Mouse (Mus musculus) kidney, embryonic 15.5 days (tissue): ENCODE data around the gene Kalrn. TPM values are rescaled to one million over a fixed set of nuclear protein-coding genes. Genes with fewer than 3 reads are reported as not detected.

Experiments
- ATAC-seq: fragments of 200-750 bp; cut with Nextera tagmentation; replicated peaks from 2 replicates; pipeline ENCODE4 v1.8.0; 2017; ENCODE audit warnings: moderate TSS enrichment; ENCODE audit not compliant: low FRiP score
- H3K27ac ChIP-seq: fragments of 300-500 bp; sonication (generic); 2 replicates; pipeline ENCODE4 v1.5.1; 2015; ENCODE audit warnings: mild to moderate bottlenecking, inconsistent platforms
- H3K27me3 ChIP-seq: fragments of 300-500 bp; sonication (generic); 2 replicates; pipeline ENCODE4 v1.6.1; 2015; ENCODE audit warnings: inconsistent platforms
- H3K36me3 ChIP-seq: fragments of 300-500 bp; sonication (generic); 2 replicates; pipeline ENCODE4 v1.6.1; 2015; ENCODE audit warnings: inconsistent platforms
- H3K4me1 ChIP-seq: fragments of 300-500 bp; sonication (generic); 2 replicates; pipeline ENCODE4 v1.6.1; 2015; ENCODE audit warnings: inconsistent platforms
- H3K4me2 ChIP-seq: fragments of 300-500 bp; sonication (generic); 2 replicates; pipeline ENCODE4 v1.6.1; 2015; ENCODE audit warnings: moderate library complexity, mild to moderate bottlenecking, inconsistent platforms
- H3K4me3 ChIP-seq: fragments of 300-500 bp; sonication (generic); replicated peaks from 2 replicates; pipeline ENCODE4 v1.5.1; 2015; ENCODE audit warnings: mild to moderate bottlenecking, inconsistent platforms
- H3K9ac ChIP-seq: fragments of 300-500 bp; sonication (generic); 2 replicates; pipeline ENCODE4 v1.6.1; 2015; ENCODE audit warnings: mild to moderate bottlenecking, inconsistent platforms
- H3K9me3 ChIP-seq: fragments of 300-500 bp; sonication (generic); replicated peaks from 2 replicates; pipeline ENCODE4 v1.6.1; 2016; ENCODE audit warnings: inconsistent platforms
- WGBS: fragments of 180-500 bp; shearing (Covaris S2); methylation state at CpG from one replicate; pipeline ENCODE4 v1.1.7; 2015; ENCODE audit warnings: mixed read lengths; 5-methylcytosine and 5-hydroxymethylcytosine counted together
- polyA plus RNA-seq: library from polyadenylated mRNA; unstranded; fragments of >200 nt; fragmentation: Nextera tagmentation; extraction: Ambion mirVana; gene quantifications from 2 replicates; pipeline ENCODE4 v1.2.1, GENCODE M21; 2015

The Kalrn gene
- polyA plus RNA-seq, 1 experiment from 2014 or later = 15.8 TPM

DNA sequence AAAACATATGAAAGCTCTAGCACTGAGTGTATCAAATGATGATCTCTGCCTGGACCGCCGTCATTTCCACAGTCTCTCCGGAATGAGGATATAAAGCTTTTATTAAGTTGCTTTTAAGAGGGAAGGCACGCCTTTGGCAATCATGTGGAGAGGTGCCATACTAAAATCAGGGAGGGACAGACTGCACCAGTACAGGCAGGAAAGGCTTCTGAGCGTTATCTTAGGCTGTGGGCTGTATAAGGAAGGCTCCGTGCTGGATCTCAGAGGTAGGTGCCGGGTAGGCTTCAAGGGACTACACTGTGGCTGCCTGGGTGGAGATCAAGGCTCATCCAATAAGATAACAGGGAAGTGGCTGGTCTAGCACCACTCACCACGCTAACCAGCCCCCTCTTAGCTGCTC, 528.8 kb downstream of the Kalrn start:
- 85% methylated on average over 8 of the region's 8 CpGs for WGBS
- Histone ChIP-seq H3K4me3 (no peak overlapping the region), H3K4me2 (no peak overlapping the region), H3K9me3 (no peaks in the 10 kb centered on the region), H3K9ac (no peak overlapping the region), H3K27ac (no peak overlapping the region), H3K4me1 (no peaks in the 10 kb centered on the region), H3K27me3 (no peaks in the 10 kb centered on the region), H3K36me3 (peaks cover 2% of the 10 kb centered on the region; the same call in 1 of the 2 replicates)
- ATAC-seq = no peak

DNA sequence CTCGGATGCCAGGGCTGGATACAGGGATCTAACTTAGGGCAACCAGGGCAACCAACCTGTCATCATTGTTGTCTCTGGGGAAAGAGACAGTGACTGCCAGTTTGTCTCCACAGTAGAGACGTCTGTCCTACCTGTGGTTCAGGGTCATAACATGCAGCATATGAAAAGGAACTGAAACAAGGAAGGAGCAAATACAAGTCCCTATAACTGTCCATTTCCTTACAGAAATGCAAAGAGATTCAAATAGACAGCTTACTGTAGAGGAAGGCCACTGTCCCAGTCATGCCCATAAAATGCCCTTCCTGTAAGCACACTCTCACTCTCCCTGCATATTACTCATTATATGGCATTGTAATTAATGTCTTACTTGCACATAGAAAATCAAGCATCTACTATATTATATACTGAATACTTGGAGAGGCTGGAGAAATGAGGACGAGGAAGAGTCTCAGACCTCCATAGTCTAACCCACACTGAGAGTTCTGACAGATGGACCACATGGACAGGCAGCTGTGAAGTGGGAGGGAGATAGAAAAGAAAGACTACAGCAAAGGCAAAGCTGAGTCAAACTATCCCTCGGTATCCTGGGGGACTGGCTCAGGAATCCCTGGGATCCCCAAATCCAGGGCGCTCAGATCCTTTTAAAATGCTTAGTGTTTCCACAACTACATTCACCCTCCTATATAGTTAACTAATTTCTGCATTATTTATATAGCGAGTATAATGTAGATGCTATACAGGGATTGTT, 530.1 kb downstream of the Kalrn start:
- no peak for ATAC-seq
- H3K27me3 ChIP-seq = no peaks in the 10 kb centered on the region
- H3K36me3 ChIP-seq = peaks cover 16% of the 10 kb centered on the region
- H3K9ac ChIP-seq = no peak overlapping the region
- 92% methylated on average over 6 of the region's 6 CpGs for WGBS
- H3K27ac ChIP-seq = no peak overlapping the region
- no peak overlapping the region for H3K4me2 ChIP-seq
- H3K4me1 ChIP-seq = no peaks in the 10 kb centered on the region
- no peaks in the 10 kb centered on the region for H3K9me3 ChIP-seq
- H3K4me3 ChIP-seq = no peak overlapping the region

GRCm38 (mm10) chr16:34042586-34042985, 530.7 kb downstream of the Kalrn start:
- Histone ChIP-seq H3K4me1 (no peaks in the 10 kb centered on the region), H3K4me3 (no peak overlapping the region), H3K27me3 (no peaks in the 10 kb centered on the region), H3K9me3 (no peaks in the 10 kb centered on the region), H3K9ac (no peak overlapping the region), H3K36me3 (peaks cover 22% of the 10 kb centered on the region), H3K4me2 (no peak overlapping the region), H3K27ac (no peak overlapping the region)
- 88% methylated on average over 4 of the region's 4 CpGs for WGBS
- ATAC-seq = no peak

DNA sequence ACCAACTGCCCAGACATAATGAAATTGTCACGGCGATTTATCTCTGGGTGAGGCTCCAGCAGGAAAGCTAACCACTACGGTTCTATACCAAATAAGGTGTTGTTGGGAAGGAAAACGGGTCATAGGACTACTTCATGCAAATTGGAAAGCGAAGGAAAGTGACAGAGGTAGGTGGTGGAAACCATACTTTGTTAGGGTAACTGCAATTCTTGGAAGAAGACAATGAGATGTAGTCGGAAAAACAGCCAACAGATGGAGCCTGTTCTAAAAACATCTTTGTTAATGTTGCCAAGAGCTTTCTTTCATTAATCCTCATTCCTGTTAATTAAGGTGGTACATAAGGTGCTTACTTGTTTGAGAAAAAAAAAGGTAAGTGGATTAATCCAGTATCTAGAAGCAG, 533.1 kb downstream of the Kalrn start:
- H3K4me1 ChIP-seq = peaks cover 4% of the 10 kb centered on the region
- H3K27ac ChIP-seq = no peak overlapping the region
- H3K4me2 ChIP-seq = no peak overlapping the region
- H3K9ac ChIP-seq = no peak overlapping the region
- peaks cover 24% of the 10 kb centered on the region for H3K36me3 ChIP-seq
- H3K4me3 ChIP-seq = no peak overlapping the region
- no peaks in the 10 kb centered on the region for H3K9me3 ChIP-seq
- no peaks in the 10 kb centered on the region for H3K27me3 ChIP-seq
- whole genome bisulfite sequencing = 86% methylated on average over 6 of the region's 6 CpGs
- ATAC-seq = no peak

DNA sequence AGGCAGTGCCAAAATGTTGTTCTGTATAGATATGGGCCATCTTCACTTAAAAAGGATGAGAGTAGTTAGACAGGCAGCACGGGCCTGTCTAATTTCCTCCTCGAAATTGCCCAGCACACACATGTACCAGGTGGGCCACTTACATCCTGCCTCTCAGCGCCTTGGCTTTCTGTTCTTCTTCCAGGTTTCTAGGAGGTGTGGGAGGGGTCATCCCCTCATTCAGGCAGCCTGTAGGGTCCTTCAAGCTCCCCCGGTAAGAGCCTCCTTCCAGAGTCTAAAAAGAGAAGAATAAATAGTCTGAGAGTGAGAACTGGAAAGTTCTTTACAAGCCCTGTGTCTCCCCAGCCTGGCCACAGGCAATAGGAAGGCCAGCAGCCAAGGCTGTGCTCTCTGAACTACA, 533.6 kb downstream of the Kalrn start:
- no peaks in the 10 kb centered on the region for H3K27me3 ChIP-seq
- H3K36me3 ChIP-seq = peaks cover 24% of the 10 kb centered on the region
- peaks cover 9% of the 10 kb centered on the region for H3K4me1 ChIP-seq
- H3K27ac ChIP-seq = no peak overlapping the region
- no peaks in the 10 kb centered on the region for H3K9me3 ChIP-seq
- no peak for ATAC-seq
- H3K4me2 ChIP-seq = no peak overlapping the region
- 85% methylated on average over 4 of the region's 4 CpGs for WGBS
- H3K9ac ChIP-seq = no peak overlapping the region
- H3K4me3 ChIP-seq = no peak overlapping the region

- no peaks in the 10 kb centered on the region for H3K9me3 ChIP-seq
- WGBS = 73% methylated on average over 10 of the region's 10 CpGs
- H3K4me3 ChIP-seq = no peak overlapping the region
- ATAC-seq = no peak
- H3K9ac ChIP-seq = no peak overlapping the region
- H3K27me3 ChIP-seq = no peaks in the 10 kb centered on the region
- H3K36me3 ChIP-seq = peaks cover 47% of the 10 kb centered on the region
- no peak overlapping the region for H3K4me2 ChIP-seq
- 0 out of 2 replicates have a peak overlapping the region, but pooled peaks have one; percentile 13 for H3K27ac ChIP-seq
- H3K4me1 ChIP-seq = peaks cover 18% of the 10 kb centered on the region
Measured at GRCm38 (mm10) chr16:34036327-34037047, 536.8 kb downstream of the Kalrn start.

GRCm38 (mm10) chr16:34035780-34036179, 537.6 kb downstream of the Kalrn start:
- Histone ChIP-seq H3K4me1 (peaks cover 20% of the 10 kb centered on the region), H3K9me3 (no peaks in the 10 kb centered on the region), H3K27me3 (no peaks in the 10 kb centered on the region), H3K4me3 (no peak overlapping the region), H3K36me3 (peaks cover 47% of the 10 kb centered on the region), H3K27ac (no peak overlapping the region), H3K9ac (no peak overlapping the region), H3K4me2 (no peak overlapping the region)
- WGBS = 83% methylated on average over 2 of the region's 2 CpGs
- no peak for ATAC-seq

GRCm38 (mm10) chr16:34034267-34034666, 539.1 kb downstream of the Kalrn start:
- no peak overlapping the region for H3K9ac ChIP-seq
- H3K4me3 ChIP-seq = no peak overlapping the region
- no peak for ATAC-seq
- no peak overlapping the region for H3K27ac ChIP-seq
- peaks cover 41% of the 10 kb centered on the region for H3K36me3 ChIP-seq
- no peaks in the 10 kb centered on the region for H3K27me3 ChIP-seq
- no peaks in the 10 kb centered on the region for H3K9me3 ChIP-seq
- peaks cover 31% of the 10 kb centered on the region for H3K4me1 ChIP-seq
- H3K4me2 ChIP-seq = no peak overlapping the region
- WGBS = 80% methylated on average over 17 of the region's 17 CpGs

DNA sequence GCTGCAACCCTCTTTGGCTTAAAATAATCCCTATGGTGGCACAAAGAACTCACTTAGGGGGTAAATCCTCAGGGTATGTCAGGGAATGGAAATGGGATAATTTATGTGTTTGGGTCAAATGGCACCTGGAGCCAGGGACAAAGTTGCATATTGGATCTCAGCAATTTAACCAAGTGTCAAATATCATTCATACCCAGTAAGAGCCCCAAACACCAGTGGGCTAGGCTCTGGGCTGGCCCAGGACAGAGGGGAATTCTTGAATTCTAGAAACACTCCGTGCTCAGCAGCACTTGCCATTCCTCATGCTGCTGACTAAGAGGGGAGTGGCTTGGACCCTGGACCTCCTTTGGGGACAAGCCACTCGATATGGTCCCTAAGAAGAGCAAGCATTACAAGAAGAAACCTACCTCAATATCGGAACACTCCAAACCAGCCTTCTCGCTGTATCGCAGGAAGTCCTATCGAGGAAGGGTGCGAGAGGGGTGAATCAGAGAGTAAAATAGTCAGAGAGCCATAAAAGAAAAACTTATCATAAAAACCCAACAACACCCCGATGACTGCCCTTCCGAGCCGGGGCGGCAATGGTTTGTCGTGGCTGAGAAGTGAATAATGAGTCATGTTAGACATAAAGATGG, 541.2 kb downstream of the Kalrn start:
- H3K9ac ChIP-seq = no peak overlapping the region
- peaks cover 31% of the 10 kb centered on the region for H3K4me1 ChIP-seq
- no peak overlapping the region for H3K4me2 ChIP-seq
- 84% methylated on average over 12 of the region's 12 CpGs for WGBS
- no peak overlapping the region for H3K4me3 ChIP-seq
- ATAC-seq = no peak
- H3K36me3 ChIP-seq = peaks cover 35% of the 10 kb centered on the region
- H3K27me3 ChIP-seq = no peaks in the 10 kb centered on the region
- H3K9me3 ChIP-seq = no peaks in the 10 kb centered on the region
- no peak overlapping the region for H3K27ac ChIP-seq

GRCm38 (mm10) chr16:34031565-34031964, 541.8 kb downstream of the Kalrn start:
- 76% methylated on average over 9 of the region's 9 CpGs for WGBS
- Histone ChIP-seq H3K27ac (no peak overlapping the region), H3K4me3 (no peak overlapping the region), H3K27me3 (no peaks in the 10 kb centered on the region), H3K9me3 (no peaks in the 10 kb centered on the region), H3K4me2 (no peak overlapping the region), H3K36me3 (peaks cover 41% of the 10 kb centered on the region), H3K4me1 (peaks cover 31% of the 10 kb centered on the region), H3K9ac (no peak overlapping the region)
- ATAC-seq = no peak

- H3K4me2 ChIP-seq = no peak overlapping the region
- no peaks in the 10 kb centered on the region for H3K9me3 ChIP-seq
- H3K27ac ChIP-seq = peak overlapping the region; percentile 66
- H3K4me3 ChIP-seq = no peak overlapping the region
- WGBS = 75% methylated on average over 4 of the region's 4 CpGs
- H3K27me3 ChIP-seq = no peaks in the 10 kb centered on the region
- ATAC-seq = no peak
- peaks cover 45% of the 10 kb centered on the region for H3K36me3 ChIP-seq
- no peak overlapping the region for H3K9ac ChIP-seq
- peaks cover 28% of the 10 kb centered on the region for H3K4me1 ChIP-seq
Measured at GRCm38 (mm10) chr16:34030379-34030778, 543.0 kb downstream of the Kalrn start.

- no peak for ATAC-seq
- Histone ChIP-seq H3K36me3 (peaks cover 45% of the 10 kb centered on the region), H3K27ac (peak overlapping the region; percentile 66)
Measured at GRCm38 (mm10) chr16:34029790-34030189, 543.5 kb downstream of the Kalrn start.

More at GRCm38 (mm10) chr16:34029790-34030189, 543.5 kb downstream of the Kalrn start:
- no peak overlapping the region for H3K4me2 ChIP-seq
- H3K4me3 ChIP-seq = no peak overlapping the region
- H3K4me1 ChIP-seq = peaks cover 22% of the 10 kb centered on the region
- H3K9ac ChIP-seq = no peak overlapping the region
- no peaks in the 10 kb centered on the region for H3K9me3 ChIP-seq
- 74% methylated on average over 5 of the region's 5 CpGs for WGBS
- no peaks in the 10 kb centered on the region for H3K27me3 ChIP-seq
